Mouse (Mus musculus): ENCODE data around the gene Osbpl10. TPM values are rescaled to one million over a fixed set of nuclear protein-coding genes. Genes with fewer than 3 reads are reported as not detected.
A peak's percentile ranks its signal among the peaks of the same experiment; 100 is the strongest.

Gene Osbpl10
- total RNA-seq, 2 experiments from 2014 or later = 56.5 to 57.6 TPM

GRCm38 (mm10) chr9:114977461-114978280, 698 bp upstream of the Osbpl10 start:
- intact Hi-C loops (cut with DNase I) = no loop called here
- peak; percentile 70 to 75 for DNase-seq (ENCODE audit: low spot score in 2 of 2)

GRCm38 (mm10) chr9:114979969-114980368, 1.6 kb downstream of the Osbpl10 start:
- intact Hi-C loops (cut with DNase I) = no loop called here
- peak; percentile 45 to 59 for DNase-seq (ENCODE audit: low spot score in 2 of 2)

- intact Hi-C loops (cut with DNase I) = no loop called here
- DNase-seq (ENCODE audit: low spot score in 2 of 2) = peak in 1 of 2 experiments; percentile 37
These were observed 4.5 kb downstream of the Osbpl10 start, which contains the start of gene Rps27rt for GRCm38 (mm10) chr9:114982689-114983360. Gene Rps27rt, minus strand, starts transcription at chr9:114982739.

DNA sequence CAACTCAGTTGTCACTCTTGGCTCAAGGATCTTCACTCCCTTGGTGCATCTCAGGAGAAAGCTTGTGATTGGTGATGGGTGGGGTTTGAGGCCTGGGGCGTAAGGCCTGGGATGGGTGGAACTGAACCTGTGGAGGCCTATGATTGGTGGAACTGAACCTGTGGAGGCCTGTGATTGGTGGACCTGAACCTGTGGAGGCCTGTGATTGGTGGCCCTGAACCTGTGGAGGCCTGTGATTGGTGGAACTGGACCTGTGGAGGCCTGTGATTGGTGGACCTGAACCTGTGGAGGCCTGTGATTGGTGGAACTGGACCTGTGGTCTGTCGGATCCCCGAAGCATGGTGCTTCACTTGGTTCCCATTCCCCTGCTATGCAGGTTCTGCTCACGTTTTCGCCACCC, 7.4 kb downstream of the Osbpl10 start:
- no peak for DNase-seq (ENCODE audit: low spot score in 2 of 2)
- intact Hi-C loops (cut with DNase I) = no loop called here

DNA sequence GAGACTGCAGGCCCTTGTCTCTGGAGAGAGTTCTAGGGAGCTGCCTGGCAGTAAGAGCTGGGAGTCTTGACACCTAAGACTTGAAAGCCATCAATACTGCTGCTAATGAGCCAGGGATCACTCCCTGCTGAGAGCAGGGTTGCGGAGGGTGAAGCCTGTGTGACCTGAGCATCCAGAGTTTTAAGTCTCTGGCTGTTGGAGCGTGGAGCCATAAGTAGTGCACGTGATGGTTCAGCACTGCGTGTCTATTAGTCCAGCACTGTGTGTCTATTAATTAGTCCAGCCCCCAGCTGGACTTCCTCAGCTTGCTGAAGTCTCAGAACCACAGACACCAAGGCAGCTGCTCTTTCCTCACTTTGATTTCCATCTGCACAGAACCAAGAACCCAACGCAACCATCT, 8.0 kb downstream of the Osbpl10 start:
- intact Hi-C loops (cut with DNase I) = no loop called here
- no peak for DNase-seq (ENCODE audit: low spot score in 2 of 2)

DNA sequence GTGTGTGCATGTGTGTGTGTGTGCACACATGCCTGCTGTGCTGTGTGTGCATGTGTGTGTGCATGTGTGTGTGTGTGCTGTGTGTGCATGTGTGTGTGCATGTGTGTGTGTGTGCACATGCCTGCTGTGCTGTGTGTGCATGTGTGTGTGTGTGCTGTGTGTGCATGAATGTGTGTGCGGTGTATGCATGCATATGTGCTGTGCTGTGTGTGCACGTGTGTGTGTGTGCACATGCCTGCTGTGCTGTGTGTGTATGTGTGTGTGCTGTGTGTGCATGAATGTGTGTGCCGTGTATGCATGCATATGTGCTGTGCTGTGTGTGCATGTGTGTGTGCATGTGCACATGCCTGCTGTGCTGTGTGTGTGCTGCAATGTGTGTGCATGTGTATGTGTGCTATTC, 9.7 kb downstream of the Osbpl10 start:
- intact Hi-C loops (cut with DNase I) = no loop called here
- DNase-seq (ENCODE audit: low spot score in 2 of 2) = no peak

GRCm38 (mm10) chr9:114988610-114989327, 10.4 kb downstream of the Osbpl10 start:
- intact Hi-C loops (cut with DNase I) = no loop called here
- no peak for DNase-seq (ENCODE audit: low spot score in 2 of 2)

- DNase-seq (ENCODE audit: low spot score in 2 of 2) = no peak
These were observed 12.1 kb downstream of the Osbpl10 start for GRCm38 (mm10) chr9:114990421-114990820.

GRCm38 (mm10) chr9:114992528-114992927, 14.2 kb downstream of the Osbpl10 start:
- intact Hi-C loops (cut with DNase I) = no loop called here
- no peak for DNase-seq (ENCODE audit: low spot score in 2 of 2)

More at GRCm38 (mm10) chr9:114990421-114990820, 12.1 kb downstream of the Osbpl10 start:
- intact Hi-C loops (cut with DNase I) = no loop called here

GRCm38 (mm10) chr9:114995250-114995649, 16.9 kb downstream of the Osbpl10 start:
- DNase-seq (ENCODE audit: low spot score in 2 of 2) = no peak
- intact Hi-C loops (cut with DNase I) = no loop called here

DNA sequence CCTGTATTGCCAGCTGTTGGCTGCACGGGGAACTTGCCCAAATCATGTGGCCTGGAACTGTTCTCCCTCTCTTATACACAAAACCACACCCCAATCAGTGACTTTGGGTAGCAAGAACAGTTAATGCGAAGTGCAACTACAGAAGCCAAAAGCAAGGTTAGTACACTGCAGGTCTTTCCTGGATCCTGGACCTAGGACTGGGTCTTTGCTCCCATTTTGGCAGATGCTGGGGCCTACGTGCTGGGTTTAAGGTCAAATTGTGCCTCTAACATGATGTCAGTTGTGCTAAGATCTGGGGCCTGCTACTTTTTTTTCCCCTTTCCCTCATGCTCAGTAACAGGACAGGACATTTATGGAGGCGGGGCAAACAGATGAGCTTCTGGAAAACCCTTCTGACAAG, 17.3 kb downstream of the Osbpl10 start:
- no peak for DNase-seq (ENCODE audit: low spot score in 2 of 2)
- intact Hi-C loops (cut with DNase I) = no loop called here

DNA sequence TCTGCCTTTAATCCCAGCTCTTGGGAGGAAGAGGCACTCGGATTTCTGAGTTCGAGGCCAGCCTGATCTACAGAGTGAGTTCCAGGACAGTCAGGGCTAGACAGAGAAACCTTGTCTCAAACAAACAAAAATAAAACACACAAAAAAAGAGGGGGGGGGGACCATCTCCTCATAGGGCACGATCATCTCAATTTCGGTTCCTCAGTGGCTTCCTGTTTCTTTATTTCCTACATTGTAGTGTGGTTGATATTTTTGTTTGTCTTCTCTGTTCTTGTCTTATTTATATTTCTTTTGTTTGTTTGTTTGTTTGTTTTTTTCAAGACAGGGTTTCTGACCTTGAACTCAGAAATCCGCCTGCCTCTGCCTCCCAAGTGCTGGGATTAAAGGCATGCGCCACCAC, 18.1 kb downstream of the Osbpl10 start:
- DNase-seq (ENCODE audit: low spot score in 2 of 2) = no peak
- intact Hi-C loops (cut with DNase I) = no loop called here

DNA sequence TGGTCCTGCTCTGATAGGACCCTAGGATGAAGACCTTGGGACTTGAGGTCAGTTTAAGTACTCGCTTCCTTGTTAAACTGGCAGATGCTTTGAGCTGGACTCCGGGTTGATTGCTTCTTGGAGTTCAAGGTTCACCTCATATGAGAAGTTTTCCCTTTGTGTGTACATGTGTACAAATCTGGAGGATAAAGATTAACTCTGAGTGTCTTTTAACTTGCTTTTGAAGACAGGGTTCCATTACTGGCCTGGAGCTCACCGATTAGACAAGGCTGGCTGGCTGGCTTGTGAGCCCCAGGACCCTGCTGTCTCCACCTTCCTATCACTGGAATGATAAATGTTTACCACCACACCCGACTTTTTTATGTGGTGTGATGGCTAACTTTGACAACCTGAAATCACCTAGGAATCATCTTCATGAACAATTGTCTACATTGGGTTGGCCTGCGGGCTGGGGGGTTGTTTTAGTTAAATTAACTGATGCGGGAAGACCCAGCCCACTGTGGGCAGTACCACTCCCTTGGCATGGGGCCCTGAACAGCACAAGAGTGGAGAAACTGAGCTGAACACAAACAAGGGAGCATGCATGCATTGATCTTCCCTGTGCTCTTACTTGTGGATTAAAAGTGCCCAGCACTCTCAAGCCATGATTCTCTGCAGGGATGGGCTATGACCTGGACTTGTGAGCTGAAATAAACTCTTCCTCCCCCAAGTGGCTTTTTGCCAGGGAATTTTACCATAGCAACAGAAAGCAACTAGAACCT, 20.8 kb downstream of the Osbpl10 start:
- DNase-seq (ENCODE audit: low spot score in 2 of 2) = no peak
- intact Hi-C loops (cut with DNase I) = no loop called here

- intact Hi-C loops (cut with DNase I) = no loop called here
- no peak for DNase-seq (ENCODE audit: low spot score in 2 of 2)
These were observed 21.4 kb downstream of the Osbpl10 start for GRCm38 (mm10) chr9:114999771-115000146.

GRCm38 (mm10) chr9:115005446-115005845, 27.1 kb downstream of the Osbpl10 start:
- no peak for DNase-seq (ENCODE audit: low spot score in 2 of 2)
- intact Hi-C loops (cut with DNase I) = no loop called here

DNA sequence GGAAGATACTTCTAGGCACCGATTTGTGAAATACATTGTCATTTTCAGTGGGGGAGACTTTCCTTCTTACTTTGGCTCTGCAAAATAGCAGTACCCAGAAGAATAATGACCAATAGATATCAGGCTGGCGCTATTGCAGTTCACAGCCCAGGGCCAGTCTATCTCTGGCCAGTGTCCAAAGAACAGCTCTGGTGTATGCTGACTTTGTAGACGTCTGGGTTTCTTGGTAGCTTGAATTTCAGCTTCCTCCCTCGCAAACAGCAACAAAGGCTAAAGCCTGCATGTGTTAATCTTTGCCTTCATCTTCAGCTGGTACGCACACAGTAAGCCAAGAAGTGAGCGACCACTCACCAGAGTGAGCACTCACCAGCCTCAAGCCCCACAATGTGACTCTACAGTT, 29.4 kb downstream of the Osbpl10 start:
- DNase-seq (ENCODE audit: low spot score in 2 of 2) = no peak
- intact Hi-C loops (cut with DNase I) = no loop called here

- peak; percentile 51 to 69 for DNase-seq (ENCODE audit: low spot score in 2 of 2)
- intact Hi-C loops (cut with DNase I) = no loop called here
These were observed 29.8 kb downstream of the Osbpl10 start for GRCm38 (mm10) chr9:115008194-115008593.

GRCm38 (mm10) chr9:115012367-115012766, 34.0 kb downstream of the Osbpl10 start:
- intact Hi-C loops (cut with DNase I) = no loop called here
- DNase-seq (ENCODE audit: low spot score in 2 of 2) = no peak

DNA sequence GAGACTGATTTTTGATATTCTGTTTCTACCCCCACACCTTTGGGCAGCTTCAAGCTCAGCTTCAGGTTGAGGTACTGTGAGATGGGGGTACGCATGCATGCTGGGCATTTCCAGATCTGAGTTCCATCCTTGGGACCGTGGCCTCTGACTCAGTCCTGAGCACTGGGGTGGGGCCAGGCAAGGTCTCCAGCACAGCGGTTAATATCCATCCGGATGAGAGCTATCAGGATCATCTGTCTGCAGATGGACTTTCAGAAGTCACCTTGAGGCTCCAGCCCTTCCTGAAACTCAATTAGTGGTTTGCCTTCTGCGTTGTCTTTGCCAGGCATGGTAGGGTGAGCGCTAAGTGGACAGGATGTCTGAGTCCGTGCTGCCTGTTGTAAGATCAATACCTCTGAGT, 41.8 kb downstream of the Osbpl10 start:
- intact Hi-C loops (cut with DNase I) = no loop called here
- no peak for DNase-seq (ENCODE audit: low spot score in 2 of 2)

DNA sequence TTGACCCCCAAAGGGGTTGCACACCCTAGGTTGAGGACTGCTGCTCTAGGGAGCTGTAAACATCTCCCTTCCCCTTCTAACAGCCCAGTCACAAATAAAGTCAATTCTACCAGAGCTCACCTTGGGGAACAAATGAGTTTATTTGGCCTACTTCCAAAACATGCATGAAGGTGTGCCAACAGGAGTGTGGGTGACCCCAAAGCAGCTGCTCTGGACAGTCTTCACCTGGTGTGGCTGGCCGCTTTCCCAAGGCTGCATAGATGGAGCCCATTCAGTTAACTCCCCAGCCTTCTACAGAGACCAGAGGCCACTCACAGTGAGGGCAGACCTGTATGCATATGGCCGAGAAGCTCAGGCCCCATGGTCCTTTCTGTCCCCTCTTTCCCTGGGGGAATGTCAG, 43.0 kb downstream of the Osbpl10 start:
- no peak for DNase-seq (ENCODE audit: low spot score in 2 of 2)
- intact Hi-C loops (cut with DNase I) = no loop called here
